Mouse (Mus musculus): ENCODE results near the gene Hmgn2.
"Not testable (repeated sequence)": the region's sequence is repeated elsewhere in the genome, so short reads cannot be mapped to it uniquely, and the experiment has no call there.

Hmgn2 gene

GRCm38 (mm10) chr4:133968150-133968921, at the start of gene Hmgn2:
Gene Hmgn2, minus strand, starts transcription at chr4:133968650.
- DNase-seq (ENCODE audit: low read depth, low spot score), result peak; percentile 72

- no peak for DNase-seq (ENCODE audit: low read depth, low spot score)
These were observed 48.9 kb upstream of the Hmgn2 start for GRCm38 (mm10) chr4:134017201-134017865.

GRCm38 (mm10) chr4:134016767-134017166, 48.3 kb upstream of the Hmgn2 start:
- DNase-seq (ENCODE audit: low read depth, low spot score), result no peak

GRCm38 (mm10) chr4:134016208-134016607, 47.8 kb upstream of the Hmgn2 start:
- no peak for DNase-seq (ENCODE audit: low read depth, low spot score)

DNA sequence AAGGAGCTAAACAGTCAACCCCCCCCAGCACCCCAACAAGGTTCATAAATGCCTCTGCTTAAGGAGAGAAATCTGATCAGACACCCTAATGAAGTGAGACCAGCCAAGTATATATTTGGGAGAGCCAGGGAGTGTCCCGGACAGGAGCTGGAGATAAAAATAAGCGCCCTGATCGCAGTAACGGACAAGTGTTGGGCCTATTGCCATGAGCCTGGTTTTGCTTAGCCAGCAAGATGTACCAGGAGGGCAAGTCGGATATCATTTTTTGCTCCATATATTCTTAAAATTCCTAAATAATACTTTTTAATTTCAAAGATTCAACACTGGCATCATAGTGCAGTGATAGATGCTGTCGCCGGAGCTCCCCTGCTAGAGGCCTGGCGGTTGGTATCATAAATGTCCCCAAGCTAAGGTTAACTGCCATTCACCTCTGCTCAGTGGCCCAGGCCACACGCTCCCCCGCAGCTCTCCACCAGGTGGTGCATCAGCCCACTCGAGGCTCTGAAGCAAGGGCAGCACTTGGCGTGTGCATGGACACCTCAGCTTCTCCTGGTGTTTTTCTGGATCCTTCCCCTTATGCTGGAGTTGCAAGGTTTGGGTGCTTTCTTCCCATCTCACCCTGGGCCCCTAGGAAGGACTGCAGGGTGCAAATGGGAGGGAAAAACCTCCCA, 44.5 kb upstream of the Hmgn2 start:
- peak; percentile 40 for DNase-seq (ENCODE audit: low read depth, low spot score)

GRCm38 (mm10) chr4:134011450-134012414, 43.3 kb upstream of the Hmgn2 start:
- DNase-seq (ENCODE audit: low read depth, low spot score), result no peak

- DNase-seq (ENCODE audit: low read depth, low spot score), result no peak
These were observed 41.3 kb upstream of the Hmgn2 start for GRCm38 (mm10) chr4:134009709-134010108.

DNA sequence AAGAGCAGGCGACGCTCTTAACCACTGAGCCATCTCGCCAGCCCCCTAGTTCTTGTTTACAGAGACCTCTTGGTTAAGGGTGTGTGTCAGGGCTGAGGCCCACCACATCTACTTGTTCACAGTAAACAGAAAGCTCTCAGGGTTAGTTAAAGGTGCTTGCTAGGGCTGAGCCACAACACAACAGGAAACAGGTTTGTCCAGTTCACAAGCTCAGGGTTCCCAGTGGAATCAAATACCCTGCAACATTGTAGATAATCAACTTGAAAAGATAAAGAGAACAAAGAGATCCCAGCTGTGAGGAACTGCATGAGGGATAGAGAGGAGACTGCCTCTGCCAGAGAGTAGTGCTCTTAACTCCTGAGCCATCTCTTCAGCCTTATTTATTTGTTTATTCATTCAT, 38.4 kb upstream of the Hmgn2 start:
- DNase-seq (ENCODE audit: low read depth, low spot score), result no peak

DNA sequence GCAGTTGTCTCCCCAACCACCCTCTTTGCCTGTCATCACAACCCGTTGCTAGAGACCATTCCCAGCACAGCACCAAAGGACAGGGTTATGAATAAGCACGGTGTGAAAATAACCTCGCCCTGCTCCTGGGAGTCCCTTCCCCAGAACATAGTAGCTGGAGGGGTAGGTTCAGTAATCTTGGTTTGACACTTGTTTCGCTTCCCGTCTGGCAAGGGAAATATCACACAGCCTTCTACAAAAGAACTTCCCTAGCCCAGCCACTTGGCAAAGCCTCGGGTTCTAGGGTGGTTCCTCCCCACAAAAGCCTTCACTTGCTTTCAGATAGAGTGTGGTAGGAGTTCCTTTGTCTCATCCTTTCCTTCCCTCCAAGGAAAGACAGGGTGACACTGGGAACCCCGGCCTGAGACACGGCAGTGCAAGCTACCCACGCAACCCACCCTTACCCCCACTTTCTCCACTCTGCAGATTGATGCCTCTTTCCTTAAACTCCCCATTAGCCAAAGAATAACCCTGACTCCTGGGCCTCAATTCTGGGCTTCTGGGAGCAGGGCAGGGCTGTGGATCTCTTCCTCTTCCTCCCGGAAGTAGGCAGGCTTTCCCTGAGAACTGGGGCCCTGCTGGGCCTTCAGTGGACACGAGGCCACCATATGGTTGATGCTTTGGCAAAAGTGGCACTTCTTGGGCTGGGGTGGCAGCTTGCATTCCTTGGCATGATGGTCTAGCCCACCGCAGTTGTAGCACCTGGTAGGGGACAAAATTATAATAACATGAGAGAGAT, 37.3 kb upstream of the Hmgn2 start:
- DNase-seq (ENCODE audit: low read depth, low spot score), result no peak

DNA sequence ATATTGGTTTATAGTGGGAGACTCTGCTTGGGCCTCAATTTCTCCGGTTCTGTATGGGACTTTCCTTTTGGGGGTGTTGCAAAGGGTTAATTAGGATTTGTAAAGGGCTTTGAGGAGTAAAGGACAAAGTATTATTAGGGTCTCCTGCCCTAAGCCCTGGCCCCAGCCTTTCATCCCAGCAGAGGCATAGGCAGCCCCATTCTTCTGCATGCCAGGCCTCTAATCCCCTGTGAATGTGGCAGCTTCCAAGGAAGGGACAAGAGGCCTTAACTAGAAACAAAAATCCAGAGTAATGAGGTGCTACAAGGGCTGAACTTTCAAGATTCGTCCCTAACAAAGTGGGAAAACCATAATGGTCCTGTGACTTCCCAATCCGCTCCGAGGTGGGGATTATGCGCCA, 34.5 kb upstream of the Hmgn2 start:
- DNase-seq (ENCODE audit: low read depth, low spot score), result no peak

GRCm38 (mm10) chr4:134002246-134002645, 33.8 kb upstream of the Hmgn2 start:
- no peak for DNase-seq (ENCODE audit: low read depth, low spot score)

GRCm38 (mm10) chr4:134001710-134002109, 33.3 kb upstream of the Hmgn2 start:
- DNase-seq (ENCODE audit: low read depth, low spot score), result no peak

DNA sequence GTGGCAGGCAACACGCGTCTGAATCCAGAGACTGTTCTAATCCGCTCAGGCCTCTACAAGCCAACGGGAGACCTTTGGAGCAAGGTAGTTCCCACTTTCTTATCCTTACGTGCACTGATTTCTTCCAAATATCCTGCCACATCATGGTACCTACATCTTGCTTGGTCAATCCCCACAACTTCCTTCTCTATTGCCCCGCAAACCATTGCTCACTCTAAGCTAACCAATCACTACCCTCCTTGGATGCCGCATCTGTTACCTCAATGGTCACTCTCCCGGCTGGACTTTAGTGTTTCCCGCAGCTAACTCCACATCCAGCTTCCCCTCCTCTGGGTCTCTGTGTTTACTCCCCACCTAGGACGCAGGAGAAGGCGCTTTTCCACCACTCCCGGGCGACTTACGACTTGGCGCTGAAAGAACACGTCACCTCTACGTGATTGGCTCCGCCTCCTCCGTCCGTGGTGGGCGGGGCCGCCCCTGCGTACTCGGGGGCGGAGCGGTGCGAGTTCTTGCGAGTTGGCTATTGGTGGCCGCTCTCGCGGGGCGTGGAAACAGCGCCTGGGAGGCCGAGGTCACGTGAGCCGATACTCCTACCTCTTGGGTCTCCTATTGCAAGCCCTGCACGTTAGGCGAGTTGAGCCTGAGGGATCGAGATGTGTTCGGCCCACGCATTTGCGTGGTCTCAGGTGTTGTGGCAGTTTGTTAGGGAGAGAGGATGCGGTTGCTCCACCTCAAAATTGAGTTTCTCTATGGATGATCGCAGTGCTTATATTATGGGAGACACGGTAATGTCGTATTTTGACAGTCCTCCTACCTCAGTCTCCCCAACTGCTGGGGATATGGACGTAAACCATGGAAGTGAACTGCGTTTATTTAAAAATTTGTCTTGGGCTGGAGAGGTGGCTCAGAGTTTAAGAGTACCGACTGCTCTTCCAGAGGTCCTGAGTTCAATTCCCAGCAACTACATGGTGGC, 32.3 kb upstream of the Hmgn2 start, which contains the start of gene Dhdds:
Gene Dhdds (minus strand): TSS at position 453 of the 973 bp plus-strand sequence.
- DNase-seq (ENCODE audit: low read depth, low spot score), result peak; percentile 99

GRCm38 (mm10) chr4:133994697-133995096, 26.2 kb upstream of the Hmgn2 start:
- no peak for DNase-seq (ENCODE audit: low read depth, low spot score)

- no peak for DNase-seq (ENCODE audit: low read depth, low spot score)
These were observed 22.7 kb upstream of the Hmgn2 start for GRCm38 (mm10) chr4:133991087-133991660.

- no peak for DNase-seq (ENCODE audit: low read depth, low spot score)
These were observed 21.6 kb upstream of the Hmgn2 start for GRCm38 (mm10) chr4:133990035-133990434.

- not testable (repeated sequence) for DNase-seq (ENCODE audit: low read depth, low spot score)
These were observed 19.8 kb upstream of the Hmgn2 start for GRCm38 (mm10) chr4:133988289-133988688.

DNA sequence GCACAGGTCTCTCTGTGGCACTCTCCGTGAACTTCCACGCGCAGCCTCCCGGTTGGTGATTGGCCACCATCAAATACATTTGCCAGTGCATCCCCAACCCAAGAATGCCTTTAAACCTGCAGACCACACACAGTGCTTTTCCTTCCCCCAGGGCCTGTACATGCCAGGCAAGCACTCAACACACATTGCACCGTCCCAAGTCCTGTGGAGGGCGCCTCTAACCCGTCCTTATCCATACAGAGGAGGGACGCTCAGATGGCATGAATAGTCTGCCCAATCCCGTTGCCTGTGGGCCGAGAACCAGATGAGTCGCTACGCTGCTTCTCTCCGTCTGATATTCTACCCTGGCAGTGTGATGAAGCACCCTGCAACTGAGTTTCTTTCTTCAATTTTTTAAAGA, 14.5 kb upstream of the Hmgn2 start:
- DNase-seq (ENCODE audit: low read depth, low spot score), result no peak

- DNase-seq (ENCODE audit: low read depth, low spot score), result no peak
These were observed 12.0 kb upstream of the Hmgn2 start for GRCm38 (mm10) chr4:133980496-133980895.

Data from CD4-positive, CD25-positive, alpha-beta regulatory T cell, adult 2 months (primary cell).